Mouse (Mus musculus) right cerebral cortex, adult 18-20 months (tissue): ENCODE data around the gene Grb7.

ENCODE experiments used
- DNase-seq: peaks from one replicate; pipeline ENCODE4 v3.0.0; 2022; ENCODE audit warnings: mixed read lengths

Grb7 gene

GRCm38 (mm10) chr11:98473916-98474479 is 27.8 kb downstream of the Grb7 start:
- DNase-seq: no peak

GRCm38 (mm10) chr11:98474967-98475366 is 28.8 kb downstream of the Grb7 start:
- no peak for DNase-seq

- no peak for DNase-seq
Observed at GRCm38 (mm10) chr11:98475630-98476433, 29.6 kb downstream of the Grb7 start.

GRCm38 (mm10) chr11:98476434-98476807 is 30.2 kb downstream of the Grb7 start:
- no peak for DNase-seq

- no peak for DNase-seq
Observed at GRCm38 (mm10) chr11:98477011-98477701, 31.0 kb downstream of the Grb7 start.

- no peak for DNase-seq
Observed at GRCm38 (mm10) chr11:98479026-98479939, 33.1 kb downstream of the Grb7 start.

- DNase-seq: no peak
Observed at GRCm38 (mm10) chr11:98479940-98480497, 33.8 kb downstream of the Grb7 start.

- no peak for DNase-seq
Observed at GRCm38 (mm10) chr11:98481231-98481630, 35.0 kb downstream of the Grb7 start.

- no peak for DNase-seq
Observed at GRCm38 (mm10) chr11:98482067-98482466, 35.9 kb downstream of the Grb7 start.

- no peak for DNase-seq
Observed at GRCm38 (mm10) chr11:98485749-98486148, 39.6 kb downstream of the Grb7 start.

- DNase-seq: no peak
Observed at GRCm38 (mm10) chr11:98487526-98488040, 41.4 kb downstream of the Grb7 start.

GRCm38 (mm10) chr11:98488540-98489234 is 42.5 kb downstream of the Grb7 start:
- no peak for DNase-seq

- no peak for DNase-seq
Observed at GRCm38 (mm10) chr11:98491571-98491970, 45.4 kb downstream of the Grb7 start.

- DNase-seq: no peak
Observed at GRCm38 (mm10) chr11:98492959-98493358, 46.8 kb downstream of the Grb7 start.

- DNase-seq: no peak
Observed at GRCm38 (mm10) chr11:98493394-98493793, 47.2 kb downstream of the Grb7 start.

GRCm38 (mm10) chr11:98495176-98495719 is 49.1 kb downstream of the Grb7 start:
- DNase-seq: no peak

- no peak for DNase-seq
Observed at GRCm38 (mm10) chr11:98497388-98498288, 51.4 kb downstream of the Grb7 start.

- DNase-seq: no peak
Observed at GRCm38 (mm10) chr11:98504926-98505325, 58.7 kb downstream of the Grb7 start.
